Mouse (Mus musculus): Measurements from ENCODE around the gene Vmn1r26. TPM values are rescaled to one million over a fixed set of nuclear protein-coding genes. Genes with fewer than 3 reads are reported as not detected.

Vmn1r26 gene
- not detected for polyA plus RNA-seq (2014; fragmentation: Illumina TruSeq; extraction: RNeasy Lipid Tissue Mini Kit (QIAGEN cat#74804))

DNA sequence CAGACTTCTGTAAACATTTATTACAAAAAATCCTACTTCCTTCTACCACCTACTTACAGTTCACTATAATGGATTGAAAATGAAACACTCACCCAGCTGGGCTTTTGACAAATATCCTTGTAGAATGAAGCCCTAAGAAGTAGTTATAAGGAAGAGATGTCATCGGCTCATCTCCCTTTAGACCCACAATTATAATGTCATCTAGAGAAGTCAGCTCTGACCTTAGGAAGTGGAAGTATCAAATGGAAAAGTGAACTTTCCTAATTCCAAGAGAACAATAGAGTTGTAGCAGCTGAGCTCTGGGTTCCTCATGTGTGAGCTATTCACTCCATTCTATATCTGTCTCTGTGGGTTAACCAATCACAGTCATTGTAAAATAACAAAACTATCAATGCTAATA is at the start of gene Vmn1r26:
TSS of gene Vmn1r26 (minus strand) at position 101 of the 400 bp plus-strand sequence.

GRCm38 (mm10) chr6:57980710-57981109 is 34.2 kb downstream of the Vmn1r26 start, which contains the start of gene Vmn1r25:
Vmn1r25 (minus strand) TSS chr6:57980810.

GRCm38 (mm10) chr6:57961403-57961802 is 53.6 kb downstream of the Vmn1r26 start, which contains the start of gene Vmn1r24:
Vmn1r24 (minus strand) TSS chr6:57961503.

Other genes starting within 250 kb of the Vmn1r26 start
- 52.7 TPM for gene Vopp1, start 190.0 kb downstream of the Vmn1r26 start, polyA plus RNA-seq (2014; fragmentation: Illumina TruSeq; extraction: RNeasy Lipid Tissue Mini Kit (QIAGEN cat#74804))
- gene Vmn1r21, start 164.8 kb downstream of the Vmn1r26 start, polyA plus RNA-seq (2014; fragmentation: Illumina TruSeq; extraction: RNeasy Lipid Tissue Mini Kit (QIAGEN cat#74804)), result not detected
- not detected for gene Vmn1r22, start 107.1 kb downstream of the Vmn1r26 start, polyA plus RNA-seq (2014; fragmentation: Illumina TruSeq; extraction: RNeasy Lipid Tissue Mini Kit (QIAGEN cat#74804))
- gene Vmn1r23, start 88.3 kb downstream of the Vmn1r26 start, polyA plus RNA-seq (2014; fragmentation: Illumina TruSeq; extraction: RNeasy Lipid Tissue Mini Kit (QIAGEN cat#74804)), result not detected
- gene Vmn1r24, start 53.7 kb downstream of the Vmn1r26 start, polyA plus RNA-seq (2014; fragmentation: Illumina TruSeq; extraction: RNeasy Lipid Tissue Mini Kit (QIAGEN cat#74804)), result not detected
- gene Vmn1r25, start 34.3 kb downstream of the Vmn1r26 start, polyA plus RNA-seq (2014; fragmentation: Illumina TruSeq; extraction: RNeasy Lipid Tissue Mini Kit (QIAGEN cat#74804)), result not detected
- gene Vmn1r27, start 203.7 kb upstream of the Vmn1r26 start, polyA plus RNA-seq (2014; fragmentation: Illumina TruSeq; extraction: RNeasy Lipid Tissue Mini Kit (QIAGEN cat#74804)), result not detected
- not detected for gene Vmn1r28, start 246.9 kb upstream of the Vmn1r26 start, polyA plus RNA-seq (2014; fragmentation: Illumina TruSeq; extraction: RNeasy Lipid Tissue Mini Kit (QIAGEN cat#74804))

Data from ovary, adult 10 weeks (tissue).